Mouse (Mus musculus): ENCODE results near the gene Zfp367. TPM values are rescaled to one million over a fixed set of nuclear protein-coding genes. Genes with fewer than 3 reads are reported as not detected.

Gene Zfp367
- total RNA-seq, 2 experiments from 2014 or later, result 20.9 to 23.5 TPM

DNA sequence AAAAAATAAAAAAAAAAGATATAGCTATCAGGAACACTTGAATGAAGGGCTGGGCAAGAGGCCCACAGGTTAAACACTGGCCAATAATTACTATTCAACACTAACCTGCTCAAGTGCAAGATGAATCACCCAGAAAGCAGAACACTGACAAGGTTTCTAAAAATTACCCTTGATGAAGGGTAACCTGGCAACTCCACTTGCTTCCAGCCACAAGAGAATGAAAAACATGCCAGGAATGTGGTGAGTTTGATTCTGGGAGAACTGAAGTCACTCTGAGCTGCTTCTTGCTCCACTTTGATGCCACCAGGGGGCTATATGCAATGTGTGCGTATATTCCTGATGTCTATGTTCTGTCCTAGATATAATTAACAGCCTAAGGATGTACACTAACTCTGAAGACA is 2.2 kb upstream of the Zfp367 start:
- DNase-seq (ENCODE audit: low spot score in 2 of 2), result no peak

DNA sequence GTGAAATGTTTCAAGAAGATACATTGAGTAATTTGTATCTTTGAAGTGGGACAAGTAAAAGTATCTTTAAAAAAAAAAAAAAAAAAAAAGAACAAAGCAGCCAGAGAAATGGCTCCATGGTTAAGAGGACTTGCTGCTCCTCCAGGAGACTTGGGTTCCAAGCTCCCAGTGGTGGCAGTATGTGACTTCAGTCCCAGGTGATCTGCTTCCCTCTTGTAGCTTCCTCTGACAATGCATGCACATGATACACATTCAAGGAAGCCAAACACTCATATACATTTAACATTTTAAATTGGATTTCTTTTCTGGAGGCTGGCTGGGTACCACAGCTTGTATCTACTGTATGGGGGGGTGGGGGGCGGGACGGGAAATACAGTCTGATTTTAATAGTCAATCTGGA is 1.6 kb upstream of the Zfp367 start:
- DNase-seq (ENCODE audit: low spot score in 2 of 2), result no peak

DNA sequence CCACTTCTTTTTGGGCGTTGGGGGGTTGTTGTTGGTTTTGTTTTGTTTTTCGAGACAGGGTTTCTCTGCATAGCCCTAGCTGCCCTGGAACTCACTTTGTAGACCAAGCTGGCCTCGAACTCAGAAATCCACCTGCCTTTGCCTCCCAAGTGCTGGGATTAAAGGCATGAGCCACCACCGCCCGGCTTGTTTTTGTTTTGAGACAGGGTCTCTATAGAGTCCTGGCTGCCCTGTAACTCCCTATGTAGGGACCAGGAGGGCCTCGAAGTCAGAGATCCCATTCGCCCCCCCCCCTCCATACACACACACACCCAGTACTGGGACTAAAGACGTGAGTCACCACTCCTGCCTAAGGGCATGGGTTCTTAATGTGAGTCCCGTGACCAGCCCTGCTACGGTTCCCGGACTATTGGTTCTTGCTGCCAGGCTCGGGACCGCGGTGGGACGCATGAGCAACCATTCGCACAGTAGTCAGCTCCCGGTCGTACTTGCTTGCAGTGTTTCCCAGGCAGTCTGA is 807 bp upstream of the Zfp367 start:
- peak; percentile 46 to 64 for DNase-seq (ENCODE audit: low spot score in 2 of 2)

DNA sequence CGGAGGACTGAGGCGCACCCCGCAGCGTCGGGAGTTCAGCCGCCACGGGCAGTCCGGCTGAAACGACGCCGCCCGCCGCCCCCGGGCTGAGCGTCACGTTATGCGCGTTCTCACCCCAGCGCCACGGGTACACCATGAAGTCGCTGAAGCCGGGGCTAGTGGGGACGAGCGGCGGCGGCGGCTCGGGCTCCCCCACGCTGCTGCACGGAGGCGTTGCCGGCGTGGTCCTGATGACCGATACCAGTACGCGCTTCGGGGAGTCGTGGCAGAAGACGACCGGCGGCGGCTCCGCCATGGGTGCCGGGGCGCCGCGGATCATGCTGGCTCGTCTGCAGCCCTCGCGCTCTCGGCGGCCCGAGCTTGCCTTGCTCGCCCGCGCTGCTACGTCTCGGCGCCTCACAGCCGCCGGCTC is 325 bp downstream of the Zfp367 start:
- no peak for DNase-seq (ENCODE audit: low spot score in 2 of 2)

DNA sequence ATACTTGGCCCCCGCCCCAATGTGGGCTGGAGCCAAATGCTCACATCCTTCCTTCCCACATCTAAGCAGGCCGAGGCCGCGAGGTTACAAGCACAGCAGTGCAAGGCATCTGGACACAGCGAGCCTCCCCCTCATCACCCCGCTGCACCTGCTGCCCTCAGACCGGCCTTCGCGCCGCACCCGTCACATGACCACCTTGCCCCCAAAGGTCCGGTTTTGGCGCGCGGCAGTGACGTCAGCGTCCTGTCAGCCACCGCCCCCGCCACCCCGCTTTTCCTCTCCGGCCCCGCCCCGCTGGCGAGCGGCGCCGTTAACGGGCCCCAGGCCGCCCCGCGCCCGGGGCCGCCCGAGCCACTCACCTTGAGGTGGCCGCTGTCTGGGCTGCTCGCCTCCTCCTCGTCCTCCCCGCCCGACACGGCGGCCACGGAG is 747 bp downstream of the Zfp367 start:
- DNase-seq (ENCODE audit: low spot score in 2 of 2), result peak; percentile 85 to 88

DNA sequence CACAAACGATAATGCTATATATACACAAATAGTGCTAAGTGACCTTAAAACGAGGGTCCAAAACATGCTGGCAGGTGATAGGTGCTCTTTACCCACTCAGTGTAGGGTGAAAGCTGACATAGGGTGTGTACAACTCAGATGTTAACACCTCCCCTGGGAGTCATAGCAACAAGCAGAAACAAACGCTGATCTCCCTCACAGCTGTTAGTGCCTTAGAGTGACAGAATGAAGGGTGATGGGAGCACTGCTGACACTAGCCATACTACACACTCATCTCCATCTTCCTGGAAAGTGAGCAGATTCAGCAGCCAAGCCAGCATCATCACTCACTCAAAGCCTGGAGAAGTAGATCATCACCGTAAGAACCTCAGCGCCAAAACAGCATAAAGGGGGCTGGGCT is 2.9 kb downstream of the Zfp367 start:
- no peak for DNase-seq (ENCODE audit: low spot score in 2 of 2)

DNA sequence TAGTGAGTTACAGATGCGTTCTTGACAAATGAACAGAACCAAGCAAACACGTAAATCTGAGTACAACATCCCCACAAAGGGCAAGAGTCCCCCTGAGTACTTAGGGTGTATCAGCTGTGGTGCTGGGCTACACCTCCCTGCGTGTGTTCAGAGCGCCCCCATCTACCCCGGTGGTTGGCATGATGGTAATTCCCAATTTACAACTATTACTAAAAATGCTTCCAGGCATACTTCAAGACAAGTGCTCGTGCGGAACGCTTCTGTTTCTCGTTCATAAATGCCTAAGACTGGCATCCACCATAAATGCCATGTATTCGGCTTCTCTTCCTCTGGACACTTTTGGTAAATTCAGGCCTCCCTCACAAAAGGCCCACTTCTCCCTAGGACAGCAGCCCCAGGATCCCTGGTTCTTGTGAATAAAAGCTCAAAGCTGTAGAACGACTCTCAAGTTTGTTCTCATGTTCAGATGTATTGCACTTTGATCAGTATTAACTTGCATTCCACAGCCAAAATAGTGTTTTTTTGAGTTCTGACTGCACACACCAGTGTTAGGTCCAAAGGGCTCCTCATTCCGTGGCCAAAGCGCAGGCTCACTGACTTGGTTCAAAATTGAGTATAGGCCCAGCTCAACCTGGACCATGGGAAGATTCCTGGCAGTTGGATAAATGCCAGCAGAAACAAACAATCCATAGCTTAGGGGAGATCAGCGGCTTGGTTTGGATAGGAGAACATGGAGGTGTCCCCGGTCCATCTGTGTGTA is 23.2 kb downstream of the Zfp367 start:
- peak; percentile 42 to 49 for DNase-seq (ENCODE audit: low spot score in 2 of 2)

DNA sequence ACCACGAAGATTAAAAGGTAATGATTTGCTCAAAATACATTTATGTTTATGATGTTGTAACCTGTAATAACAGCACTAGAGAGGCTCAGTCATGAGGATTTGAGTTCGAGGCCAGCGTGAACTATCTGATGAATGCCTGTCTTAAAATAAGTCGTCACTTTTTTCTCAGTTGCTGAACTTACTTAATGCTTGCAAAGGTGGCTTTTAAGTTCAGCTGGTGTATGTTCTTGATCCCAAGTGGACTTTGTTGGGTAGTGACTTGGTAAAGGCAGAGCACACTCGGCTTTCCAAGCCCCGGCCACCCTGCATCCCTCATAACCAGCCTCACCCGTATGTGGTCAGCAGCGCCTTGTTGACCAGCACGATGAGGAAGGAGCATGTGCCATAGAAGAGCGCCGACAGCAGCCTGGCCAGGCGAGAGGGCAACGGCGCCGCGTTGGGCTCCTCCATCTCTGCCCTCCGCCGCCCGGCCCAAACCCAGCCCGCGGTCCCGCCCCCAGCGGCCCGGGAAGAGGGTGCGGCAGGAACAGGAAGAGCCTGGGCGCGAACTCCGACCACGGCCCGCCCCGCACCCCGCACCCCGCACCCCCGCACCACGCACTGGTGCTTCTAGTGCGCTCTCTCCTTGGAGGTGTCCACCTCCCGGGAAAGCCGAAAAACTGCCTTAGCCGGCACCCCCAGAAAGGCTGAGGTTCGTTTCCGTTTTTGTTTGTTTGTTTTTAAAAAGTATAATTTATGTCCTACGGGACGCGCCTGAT is 24.0 kb downstream of the Zfp367 start, which contains the start of gene Slc35d2:
TSS of gene Slc35d2 (minus strand) at position 511 of the 758 bp plus-strand sequence.
- peak; percentile 77 to 84 for DNase-seq (ENCODE audit: low spot score in 2 of 2)

DNA sequence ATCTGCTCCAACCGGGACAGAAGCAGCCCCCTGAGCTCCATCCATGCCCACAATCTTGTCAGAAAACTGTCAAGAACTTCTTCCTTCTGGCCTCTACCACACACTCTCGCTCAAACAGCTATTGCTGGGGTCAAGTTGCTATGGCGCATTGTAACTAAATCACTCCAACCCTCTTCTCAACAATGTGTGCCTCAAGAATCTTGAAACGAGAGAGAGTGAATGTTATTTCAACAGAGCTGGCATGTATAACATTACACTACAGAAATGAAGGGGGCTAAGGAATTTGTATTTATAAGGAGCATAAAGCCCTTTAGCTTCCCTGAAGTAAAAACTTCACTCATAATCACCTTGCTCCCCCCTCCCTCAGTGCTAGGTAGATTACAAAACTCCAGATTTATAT is 26.7 kb downstream of the Zfp367 start:
- DNase-seq (ENCODE audit: low spot score in 2 of 2), result no peak

DNA sequence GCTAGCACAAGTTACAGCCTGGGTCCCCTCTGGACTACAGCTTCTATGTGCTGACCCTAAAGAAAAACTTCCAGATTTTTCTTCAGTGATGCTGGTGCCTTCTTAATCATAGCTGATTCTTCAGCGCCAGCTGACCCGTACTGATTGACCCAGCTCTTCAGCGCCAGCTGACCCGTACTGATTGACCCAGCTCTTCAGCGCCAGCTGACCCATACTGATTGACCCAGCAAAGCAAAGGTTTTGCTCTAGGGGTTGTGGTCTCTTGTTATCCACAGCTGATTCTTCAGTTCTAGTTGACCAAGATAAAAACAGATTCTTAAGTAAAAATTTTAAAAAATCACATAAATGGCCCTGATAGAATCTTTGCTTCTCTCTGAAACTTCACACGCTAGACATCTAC is 28.1 kb downstream of the Zfp367 start:
- no peak for DNase-seq (ENCODE audit: low spot score in 2 of 2)

DNA sequence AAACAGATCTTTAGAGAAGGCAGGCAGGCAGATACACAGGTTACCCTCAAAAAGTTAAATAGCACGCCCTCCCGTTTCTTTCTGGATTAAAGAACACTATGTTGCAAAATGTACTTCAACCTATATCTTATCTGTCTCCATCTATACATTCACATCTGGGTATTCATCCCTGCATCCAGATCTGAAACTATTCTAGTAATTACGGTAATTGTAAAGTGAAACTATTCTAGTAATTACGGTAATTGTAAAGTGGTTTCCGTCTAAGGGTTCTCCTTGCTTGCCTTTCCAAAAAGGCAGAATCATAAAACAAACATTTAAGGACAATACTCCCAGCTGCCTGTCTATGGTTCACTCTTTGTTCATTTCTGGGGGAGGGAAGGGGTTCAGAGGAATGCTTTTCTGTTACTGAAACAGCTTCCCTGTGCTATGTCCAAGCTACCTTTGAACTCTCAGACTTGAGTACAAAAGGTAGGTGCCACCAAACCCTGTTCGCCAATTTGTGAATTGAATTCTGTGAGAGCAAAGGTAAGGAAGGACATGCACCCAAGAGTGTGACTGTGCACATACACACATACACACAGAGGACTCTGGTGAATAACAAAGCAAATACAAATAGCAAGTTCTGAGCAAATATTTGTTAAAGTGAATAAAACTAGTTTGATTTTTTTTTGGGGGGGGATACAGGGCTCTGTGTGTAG is 29.4 kb downstream of the Zfp367 start:
- DNase-seq (ENCODE audit: low spot score in 2 of 2), result no peak

DNA sequence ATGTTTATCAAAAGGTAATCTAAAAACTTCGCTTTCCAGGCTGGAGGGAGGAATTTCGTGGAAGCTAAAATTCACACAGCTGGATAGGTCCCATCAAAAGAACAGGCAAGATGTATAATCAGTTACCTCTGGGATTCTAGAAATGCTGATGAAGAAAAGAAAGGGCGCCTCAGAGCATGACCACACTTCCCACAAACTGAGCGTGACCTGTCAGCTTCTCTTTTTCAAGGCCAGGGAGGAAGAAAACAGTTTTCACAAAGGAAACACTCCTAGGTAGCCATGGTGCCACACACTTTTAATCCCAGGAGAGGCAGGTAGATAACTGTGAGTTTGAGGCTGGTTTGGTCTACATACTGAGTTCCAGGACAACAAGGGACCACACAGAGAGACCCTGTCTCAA is 32.2 kb downstream of the Zfp367 start:
- DNase-seq (ENCODE audit: low spot score in 2 of 2), result no peak

DNA sequence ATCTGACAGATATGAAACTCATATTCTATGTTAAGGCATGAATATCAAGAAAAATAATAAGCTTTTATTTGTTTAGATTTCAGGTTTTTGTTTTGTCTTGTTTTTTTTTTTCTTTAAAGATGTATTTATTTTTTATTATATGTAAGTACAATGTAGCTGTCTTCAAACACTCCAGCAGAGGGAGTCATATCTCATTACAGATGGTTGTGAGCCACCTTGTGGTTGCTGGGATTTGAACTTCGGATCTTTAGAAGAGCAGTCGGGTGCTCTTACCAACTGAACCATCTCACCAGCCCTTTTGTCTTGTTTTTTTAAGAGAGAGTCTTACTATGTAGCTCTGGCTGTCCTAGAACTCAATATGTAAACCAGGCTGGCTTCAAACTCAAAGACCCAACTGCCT is 35.6 kb downstream of the Zfp367 start:
- no peak for DNase-seq (ENCODE audit: low spot score in 2 of 2)

DNA sequence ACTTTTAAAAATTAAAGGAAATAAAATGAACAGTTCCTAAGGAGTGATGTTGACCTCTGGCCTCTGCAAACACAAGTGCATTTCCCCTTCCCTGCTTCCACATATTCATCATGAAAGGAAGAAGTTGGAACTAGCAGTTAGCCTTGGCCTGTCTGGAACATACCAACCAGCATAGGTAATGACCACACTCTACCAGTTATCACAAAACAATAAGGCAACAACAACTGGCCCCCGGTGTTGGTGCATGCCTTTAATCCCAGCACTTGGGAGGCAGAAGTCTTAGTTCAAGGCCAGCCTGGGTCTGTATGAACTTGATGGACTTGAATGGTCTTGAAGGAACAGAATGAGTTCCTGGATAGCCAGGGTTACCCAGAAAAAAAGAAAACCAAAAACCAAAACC is 42.6 kb downstream of the Zfp367 start:
- DNase-seq (ENCODE audit: low spot score in 2 of 2), result no peak

DNA sequence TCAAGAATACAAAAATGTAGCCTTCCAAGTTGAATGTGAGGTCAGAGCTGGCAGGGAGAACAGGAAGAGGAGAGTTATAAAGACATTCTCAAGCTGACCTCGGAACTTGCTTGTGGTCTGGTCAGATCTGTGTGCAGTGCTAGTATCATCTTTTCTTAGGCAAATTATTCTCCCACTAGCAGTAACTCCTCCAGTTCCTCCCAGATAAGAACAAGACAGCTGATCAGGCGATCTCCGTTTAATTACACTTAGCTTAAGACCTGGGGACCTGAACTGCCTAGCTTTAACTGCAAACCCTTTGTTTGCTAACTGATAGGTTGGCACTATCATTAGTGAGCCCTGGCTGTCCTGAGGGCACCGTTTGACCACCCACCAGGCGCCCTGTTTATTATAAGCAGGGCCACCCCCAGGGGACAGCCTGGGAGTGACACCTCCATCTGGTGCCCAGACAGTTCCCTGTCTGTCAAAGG is 44.6 kb downstream of the Zfp367 start:
- DNase-seq (ENCODE audit: low spot score in 2 of 2), result no peak

DNA sequence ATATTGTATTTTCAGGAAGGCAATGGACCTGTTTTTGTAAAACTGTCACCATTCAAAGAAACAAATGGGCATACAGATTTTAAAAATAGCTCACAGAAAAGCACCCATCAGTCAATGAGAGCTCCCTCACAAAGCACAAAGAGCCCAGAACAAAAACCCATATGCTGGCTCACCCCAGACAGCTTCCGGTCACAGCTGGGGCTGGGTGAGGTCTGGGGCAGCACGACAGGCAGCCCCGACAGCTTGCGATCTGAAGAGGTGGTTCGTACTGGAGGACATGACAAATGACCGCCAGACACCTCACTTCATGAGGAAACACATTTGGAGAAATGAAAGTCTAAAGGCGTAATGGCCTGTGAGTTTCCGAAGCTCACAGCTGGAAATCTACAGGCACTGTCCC is 45.5 kb downstream of the Zfp367 start:
- DNase-seq (ENCODE audit: low spot score in 2 of 2), result no peak

DNA sequence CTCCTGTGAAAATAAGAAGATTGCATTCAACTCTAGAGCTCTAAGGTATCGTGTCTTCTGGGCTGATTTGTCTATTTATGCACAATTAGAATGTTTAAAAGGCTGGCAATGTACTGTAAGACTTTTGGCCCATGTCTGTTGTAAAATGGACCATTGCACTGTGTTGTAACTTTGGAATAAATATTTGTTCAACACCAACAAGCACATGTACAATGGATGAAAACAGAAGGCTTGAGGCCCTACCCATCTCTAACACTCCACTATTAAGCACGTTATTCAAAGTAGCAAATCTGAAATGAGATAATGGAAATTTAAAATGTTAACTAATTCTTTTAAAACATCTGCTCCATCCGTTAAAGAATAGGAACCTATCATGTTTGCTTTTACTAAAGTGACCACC is 45.9 kb downstream of the Zfp367 start:
- no peak for DNase-seq (ENCODE audit: low spot score in 2 of 2)

DNA sequence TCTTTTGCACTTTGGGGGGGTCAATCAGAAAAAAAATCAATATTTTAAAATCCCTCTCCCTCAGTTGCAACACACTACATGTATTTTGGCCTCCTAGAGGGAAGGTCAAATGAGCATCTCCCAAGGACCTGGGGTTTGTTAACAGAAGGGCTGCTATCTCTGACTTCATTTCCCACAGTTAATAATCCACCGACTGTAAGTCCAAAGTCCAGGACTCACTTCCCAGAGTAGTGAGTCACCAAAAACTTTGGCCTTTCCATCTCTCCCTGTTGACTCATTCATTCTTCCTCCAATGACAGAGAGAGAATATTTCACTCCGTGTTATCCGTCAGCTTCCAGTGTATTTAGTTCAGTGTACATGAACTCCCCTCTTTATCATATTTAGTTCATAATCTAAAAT is 47.3 kb downstream of the Zfp367 start:
- no peak for DNase-seq (ENCODE audit: low spot score in 2 of 2)

DNA sequence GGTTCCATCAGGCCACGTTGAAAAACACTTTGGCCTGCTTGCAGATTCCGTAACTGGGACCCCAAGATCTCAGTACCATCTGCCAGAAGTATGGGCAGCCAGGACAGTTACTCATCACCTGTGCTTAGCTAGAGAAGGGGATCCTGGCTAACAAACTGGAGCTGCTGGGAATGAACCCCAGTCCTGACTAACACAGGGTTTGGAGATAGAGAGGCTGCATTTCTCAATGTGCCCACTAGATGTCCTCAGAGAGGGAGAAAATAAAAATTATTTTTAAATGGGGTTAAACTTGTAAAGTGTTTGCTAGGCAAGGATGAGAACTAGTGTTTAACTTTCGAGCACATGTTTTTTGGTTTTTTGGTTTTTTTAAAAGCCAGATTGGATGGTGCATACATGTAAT is 52.8 kb downstream of the Zfp367 start:
- peak in 1 of 2 experiments; percentile 38 for DNase-seq (ENCODE audit: low spot score in 2 of 2)

DNA sequence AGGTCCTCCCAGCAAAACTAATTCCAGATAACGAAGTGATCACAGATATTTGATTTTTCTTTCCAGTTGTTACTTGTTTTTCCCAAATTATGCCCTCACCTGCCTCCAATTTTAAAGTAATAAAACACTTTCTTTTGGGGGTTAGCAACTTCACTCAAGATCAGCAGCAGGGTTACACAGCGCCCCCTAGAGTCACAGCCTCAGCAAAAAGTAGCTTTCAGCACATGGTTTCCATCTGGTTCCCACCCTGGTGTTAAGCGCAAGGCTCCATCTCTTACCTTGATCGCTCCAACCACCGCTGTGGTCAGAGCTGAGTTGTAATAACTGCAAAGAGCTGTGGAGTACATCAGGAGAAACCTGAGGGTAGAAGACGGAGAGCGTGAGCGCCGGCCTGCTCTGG is 54.0 kb downstream of the Zfp367 start:
- peak in 1 of 2 experiments; percentile 34 for DNase-seq (ENCODE audit: low spot score in 2 of 2)

DNA sequence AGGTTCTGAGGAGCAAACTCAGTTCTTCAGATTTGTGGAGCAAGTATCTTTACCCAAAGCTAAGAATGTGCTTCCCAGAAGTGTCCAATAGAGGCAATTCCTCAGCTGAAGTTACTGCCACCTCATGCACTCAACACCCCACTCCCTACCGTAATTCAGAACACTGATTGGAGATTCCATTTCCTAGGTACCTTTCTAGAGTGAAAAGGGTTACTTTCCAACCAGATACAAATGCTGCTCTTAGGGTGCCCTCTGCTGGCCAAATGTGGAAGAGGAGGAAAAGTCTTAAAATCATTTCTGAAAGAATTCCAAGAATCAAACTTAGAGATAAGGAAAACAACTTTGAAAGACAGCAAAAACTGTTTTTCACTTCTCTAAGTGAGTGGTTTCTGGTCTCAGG is 59.7 kb downstream of the Zfp367 start:
- DNase-seq (ENCODE audit: low spot score in 2 of 2), result peak; percentile 78 to 83

DNA sequence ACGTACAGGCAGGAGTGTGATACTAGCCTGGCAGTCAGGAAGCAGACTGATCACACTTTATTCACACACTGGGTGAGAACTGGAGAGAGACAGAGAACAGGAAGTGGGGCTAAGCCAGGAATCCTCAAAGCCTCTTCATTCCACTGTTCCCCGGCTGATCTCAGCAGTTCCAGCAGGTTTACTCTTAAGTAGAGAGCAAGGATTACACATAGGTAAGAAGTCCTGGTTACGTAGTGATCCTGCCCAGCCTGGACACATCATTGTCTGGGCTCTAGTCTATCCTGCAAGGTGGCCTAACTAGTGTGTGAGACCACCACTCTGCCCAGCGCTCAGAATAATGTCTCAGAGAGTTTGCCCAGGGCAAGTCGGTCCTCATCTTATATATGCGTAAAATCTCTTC is 60.2 kb downstream of the Zfp367 start:
- DNase-seq (ENCODE audit: low spot score in 2 of 2), result no peak
